In the genomic region with DNA sequence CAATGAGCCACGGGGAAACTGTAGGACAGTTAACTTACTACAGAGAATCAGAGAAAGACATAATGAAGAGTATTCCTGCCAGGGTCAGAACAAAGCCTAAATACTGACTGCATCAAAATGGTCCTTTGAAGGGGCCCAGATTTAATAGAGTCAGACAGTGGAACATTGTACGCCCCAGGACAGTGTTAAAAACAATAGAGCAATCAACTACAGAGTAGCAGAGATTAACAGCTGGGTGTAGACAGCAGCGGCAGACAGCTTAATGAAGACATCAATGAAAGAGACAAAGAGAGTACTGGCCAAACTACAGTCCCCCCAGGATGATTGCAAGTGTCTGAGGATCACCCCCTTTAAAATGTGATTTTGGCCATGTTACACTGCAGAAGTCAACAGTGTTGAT, we compare ENCODE assay signal across 20 mouse cellular contexts.
DNase-seq lines count a peak whose midpoint lies in the region; ATAC-seq and TF ChIP-seq lines count a peak whose summit lies in the region.
"Had no signal": no experiment of that assay in that cellular context is flagged by ENCODE, and none has a peak within 500 bp of the region (broad histone marks: within the 10 kb centered on the region; RNA-seq: fewer than 3 reads in every experiment).

No protein-coding gene starts in this region.

- H3K9me3 ChIP-seq in hindbrain, postnatal 0 days (ENCODE audit: low read length): no peaks in the 10 kb centered on the region
- H3K9me3 ChIP-seq in hindbrain, embryonic 13.5 days: no peaks in the 10 kb centered on the region
- no peaks in the 10 kb centered on the region for H3K9me3 ChIP-seq in midbrain, embryonic 15.5 days
- H3K9me3 ChIP-seq: embryonic facial prominence, embryonic 13.5 days; forebrain, embryonic 12.5 days; heart, embryonic 15.5 days; hindbrain, embryonic 15.5 days had no signal

- no peak overlapping the region for H3K4me2 ChIP-seq in hindbrain, postnatal 0 days (ENCODE audit: low read depth, low read length)
- no peak overlapping the region for H3K4me2 ChIP-seq in hindbrain, embryonic 13.5 days
- no peak overlapping the region for H3K4me2 ChIP-seq in midbrain, embryonic 15.5 days
- H3K4me2 ChIP-seq: embryonic facial prominence, embryonic 13.5 days; forebrain, embryonic 12.5 days; heart, embryonic 11.5 days; heart, embryonic 15.5 days; hindbrain, embryonic 15.5 days had no signal

- peak; percentile 5 for DNase-seq in hindbrain, postnatal 0 days (ENCODE audit: low spot score)
- DNase-seq in Muller cell, postnatal 12 days (ENCODE audit: inconsistent ontology term): peak; percentile 17
- DNase-seq in retina, postnatal 1 day: peak; percentile 84
- DNase-seq in heart, postnatal 14 days: no peak
- DNase-seq: adrenal gland, postnatal 10 days; cerebellum, adult 11-12 months; cerebellum, adult 9-10 months; cerebellum, postnatal 25 days; gastrocnemius, postnatal 10 days; heart, adult 2 months had no signal

- TF ChIP-seq CTCF in hindbrain, postnatal 0 days (IDR thresholded peaks at IDR 0.05; ENCODE audit: low read depth): no peak

- intact Hi-C loops in heart, postnatal 14 days (cut with DNase I): no loop called here

- no peaks in the 10 kb centered on the region for H3K27me3 ChIP-seq in hindbrain, postnatal 0 days (ENCODE audit: insufficient read depth, low read length)
- H3K27me3 ChIP-seq in hindbrain, embryonic 13.5 days: no peaks in the 10 kb centered on the region
- H3K27me3 ChIP-seq in midbrain, embryonic 15.5 days (replicated peaks): no peaks in the 10 kb centered on the region
- H3K27me3 ChIP-seq: CH12.LX; embryonic facial prominence, embryonic 13.5 days; forebrain, embryonic 12.5 days; heart, embryonic 15.5 days; hindbrain, embryonic 15.5 days had no signal

- no peak overlapping the region for H3K27ac ChIP-seq in hindbrain, postnatal 0 days
- H3K27ac ChIP-seq in hindbrain, embryonic 13.5 days: no peak overlapping the region
- no peak overlapping the region for H3K27ac ChIP-seq in midbrain, embryonic 15.5 days
- H3K27ac ChIP-seq: embryonic facial prominence, embryonic 13.5 days; forebrain, embryonic 12.5 days; heart, adult 2 months; heart, embryonic 15.5 days; hindbrain, embryonic 15.5 days had no signal

- peak; percentile 62; the same call in 1 of the 2 replicates for ATAC-seq in hindbrain, postnatal 0 days
- ATAC-seq in hindbrain, embryonic 13.5 days (ENCODE audit: low FRiP score): no peak
- peak; percentile 50; the same call in 1 of the 2 replicates for ATAC-seq in midbrain, embryonic 15.5 days (replicated peaks)
- no peak for ATAC-seq in megakaryocyte progenitor cell, adult 5-6 weeks (replicated peaks; ENCODE audit: poor library complexity)
- ATAC-seq: forebrain, embryonic 16.5 days had no signal

- H3K4me1 ChIP-seq in hindbrain, postnatal 0 days (ENCODE audit: insufficient read depth, low read length): no peaks in the 10 kb centered on the region
- H3K4me1 ChIP-seq in hindbrain, embryonic 13.5 days (replicated peaks): no peaks in the 10 kb centered on the region
- no peaks in the 10 kb centered on the region for H3K4me1 ChIP-seq in midbrain, embryonic 15.5 days
- H3K4me1 ChIP-seq: embryonic facial prominence, embryonic 13.5 days; forebrain, embryonic 12.5 days; heart, embryonic 15.5 days; hindbrain, embryonic 15.5 days had no signal

- H3K36me3 ChIP-seq in hindbrain, postnatal 0 days (ENCODE audit: insufficient read depth, low read length): no peaks in the 10 kb centered on the region
- H3K36me3 ChIP-seq in hindbrain, embryonic 13.5 days: no peaks in the 10 kb centered on the region
- H3K36me3 ChIP-seq in midbrain, embryonic 15.5 days (replicated peaks): no peaks in the 10 kb centered on the region
- H3K36me3 ChIP-seq: embryonic facial prominence, embryonic 13.5 days; forebrain, embryonic 12.5 days; heart, embryonic 15.5 days; hindbrain, embryonic 15.5 days had no signal

- H3K4me3 ChIP-seq in hindbrain, postnatal 0 days (ENCODE audit: low read length): no peak overlapping the region
- H3K4me3 ChIP-seq in hindbrain, embryonic 13.5 days: no peak overlapping the region
- H3K4me3 ChIP-seq in midbrain, embryonic 15.5 days: no peak overlapping the region
- H3K4me3 ChIP-seq: embryonic facial prominence, embryonic 13.5 days; forebrain, embryonic 12.5 days; heart, adult 2 months; heart, embryonic 15.5 days; hindbrain, embryonic 15.5 days had no signal

- H3K9ac ChIP-seq in hindbrain, postnatal 0 days (replicated peaks; ENCODE audit: low read length): no peak overlapping the region
- no peak overlapping the region for H3K9ac ChIP-seq in hindbrain, embryonic 13.5 days
- no peak overlapping the region for H3K9ac ChIP-seq in midbrain, embryonic 15.5 days
- H3K9ac ChIP-seq: embryonic facial prominence, embryonic 13.5 days; forebrain, embryonic 12.5 days; heart, embryonic 15.5 days; hindbrain, embryonic 15.5 days had no signal

- 27% methylated on average over 3 of the region's 3 CpGs for WGBS in hindbrain, postnatal 0 days
- WGBS in hindbrain, embryonic 13.5 days: 32% methylated on average over 3 of the region's 3 CpGs
- WGBS in midbrain, embryonic 15.5 days: 29% methylated on average over 3 of the region's 3 CpGs

Comparison
In these comparisons a context has a peak if more than half of its experiments do, and no peak if none do; other contexts are left out.
1. ATAC-seq: peak in hindbrain, postnatal 0 days (single experiment) and midbrain, embryonic 15.5 days (single experiment); none in hindbrain, embryonic 13.5 days (single experiment) and megakaryocyte progenitor cell, adult 5-6 weeks (single experiment).
2. DNase-seq: peak in hindbrain, postnatal 0 days (single experiment), Muller cell, postnatal 12 days (single experiment) and retina, postnatal 1 day (single experiment); none in heart, postnatal 14 days (0 of 2).